Mouse (Mus musculus): ENCODE results near the gene Mfsd6l.

Mfsd6l gene

GRCm38 (mm10) chr11:68555918-68556584 lies at the start of gene Mfsd6l:
Gene Mfsd6l, plus strand, starts transcription at chr11:68556186.
- peak; percentile 55 to 79 for DNase-seq

GRCm38 (mm10) chr11:68507246-68507645 lies 48.7 kb upstream of the Mfsd6l start:
- no peak for DNase-seq

GRCm38 (mm10) chr11:68508619-68509018 lies 47.4 kb upstream of the Mfsd6l start:
- no peak for DNase-seq

- no peak for DNase-seq
Observed at GRCm38 (mm10) chr11:68509194-68509593, 46.8 kb upstream of the Mfsd6l start.

- DNase-seq, result no peak
Observed at GRCm38 (mm10) chr11:68513969-68514368, 42.0 kb upstream of the Mfsd6l start.

- no peak for DNase-seq
Observed at GRCm38 (mm10) chr11:68519362-68519761, 36.6 kb upstream of the Mfsd6l start.

GRCm38 (mm10) chr11:68519815-68520214 lies 36.2 kb upstream of the Mfsd6l start:
- DNase-seq, result no peak

- no peak for DNase-seq
Observed at GRCm38 (mm10) chr11:68520439-68520838, 35.5 kb upstream of the Mfsd6l start.

- no peak for DNase-seq
Observed at GRCm38 (mm10) chr11:68521352-68521751, 34.6 kb upstream of the Mfsd6l start.

GRCm38 (mm10) chr11:68526441-68526840 lies 29.5 kb upstream of the Mfsd6l start:
- no peak for DNase-seq

GRCm38 (mm10) chr11:68531066-68531806 lies 24.8 kb upstream of the Mfsd6l start:
- peak; percentile 74 to 82 for DNase-seq

- no peak for DNase-seq
Observed at GRCm38 (mm10) chr11:68531941-68532535, 23.9 kb upstream of the Mfsd6l start.

GRCm38 (mm10) chr11:68532773-68533172 lies 23.2 kb upstream of the Mfsd6l start:
- DNase-seq, result no peak

GRCm38 (mm10) chr11:68533971-68534475 lies 22.0 kb upstream of the Mfsd6l start:
- DNase-seq, result no peak

GRCm38 (mm10) chr11:68536026-68536425 lies 20.0 kb upstream of the Mfsd6l start:
- DNase-seq, result no peak

GRCm38 (mm10) chr11:68536465-68536864 lies 19.5 kb upstream of the Mfsd6l start:
- peak in 1 of 2 experiments; percentile 43 for DNase-seq

- DNase-seq, result no peak
Observed at GRCm38 (mm10) chr11:68539621-68540020, 16.4 kb upstream of the Mfsd6l start.

- peak; percentile 33 to 64 for DNase-seq
Observed at GRCm38 (mm10) chr11:68544554-68544953, 11.4 kb upstream of the Mfsd6l start.

GRCm38 (mm10) chr11:68545172-68545571 lies 10.8 kb upstream of the Mfsd6l start:
- DNase-seq, result no peak

- no peak for DNase-seq
Observed at GRCm38 (mm10) chr11:68545682-68546222, 10.2 kb upstream of the Mfsd6l start.

- DNase-seq, result no peak
Observed at GRCm38 (mm10) chr11:68547484-68547883, 8.5 kb upstream of the Mfsd6l start.

- DNase-seq, result no peak
Observed at GRCm38 (mm10) chr11:68549597-68549996, 6.4 kb upstream of the Mfsd6l start.

GRCm38 (mm10) chr11:68550358-68550757 lies 5.6 kb upstream of the Mfsd6l start:
- DNase-seq, result no peak

All from cerebellum, postnatal 25 days (tissue).